Mouse (Mus musculus) c-Kit-negative CD71-positive TER-119-positive erythroid progenitor cells, embryonic 14.5 days (primary cell): ENCODE results near the gene Fxyd3.

ENCODE experiments used
- DNase-seq: peaks from one replicate; pipeline ENCODE4 v3.0.0-alpha.2; 2013; ENCODE audit warnings: low read depth, low spot score

The Fxyd3 gene

GRCm38 (mm10) chr7:31076492-31076891 lies at the start of gene Fxyd3:
Gene Fxyd3 (minus strand): TSS chr7:31076704.
- DNase-seq, result no peak

GRCm38 (mm10) chr7:31125116-31125515 lies 48.6 kb upstream of the Fxyd3 start:
- DNase-seq, result no peak

- DNase-seq, result no peak
Measured at GRCm38 (mm10) chr7:31124381-31124780, 47.9 kb upstream of the Fxyd3 start.

- no peak for DNase-seq
Measured at GRCm38 (mm10) chr7:31123697-31124096, 47.2 kb upstream of the Fxyd3 start.

GRCm38 (mm10) chr7:31122641-31123631 lies 46.4 kb upstream of the Fxyd3 start:
- DNase-seq, result no peak

- DNase-seq, result no peak
Measured at GRCm38 (mm10) chr7:31119556-31119955, 43.1 kb upstream of the Fxyd3 start.

GRCm38 (mm10) chr7:31118486-31118885 lies 42.0 kb upstream of the Fxyd3 start:
- DNase-seq, result no peak

- no peak for DNase-seq
Measured at GRCm38 (mm10) chr7:31117465-31117864, 41.0 kb upstream of the Fxyd3 start.

GRCm38 (mm10) chr7:31116721-31117145 lies 40.2 kb upstream of the Fxyd3 start:
- no peak for DNase-seq

GRCm38 (mm10) chr7:31115587-31116043 lies 39.1 kb upstream of the Fxyd3 start:
- DNase-seq, result no peak

GRCm38 (mm10) chr7:31115182-31115581 lies 38.7 kb upstream of the Fxyd3 start, which contains the start of gene Hpn:
Gene Hpn (minus strand): TSS chr7:31115290.
- no peak for DNase-seq

- DNase-seq, result no peak
Measured at GRCm38 (mm10) chr7:31114646-31115045, 38.1 kb upstream of the Fxyd3 start.

- no peak for DNase-seq
Measured at GRCm38 (mm10) chr7:31113800-31114199, 37.3 kb upstream of the Fxyd3 start.

GRCm38 (mm10) chr7:31112036-31112435 lies 35.5 kb upstream of the Fxyd3 start:
- no peak for DNase-seq

- no peak for DNase-seq
Measured at GRCm38 (mm10) chr7:31110861-31111385, 34.4 kb upstream of the Fxyd3 start.

- DNase-seq, result no peak
Measured at GRCm38 (mm10) chr7:31109796-31110195, 33.3 kb upstream of the Fxyd3 start.

GRCm38 (mm10) chr7:31109091-31109490 lies 32.6 kb upstream of the Fxyd3 start:
- DNase-seq, result no peak

- no peak for DNase-seq
Measured at GRCm38 (mm10) chr7:31107781-31108180, 31.3 kb upstream of the Fxyd3 start.

- DNase-seq, result no peak
Measured at GRCm38 (mm10) chr7:31106166-31106565, 29.7 kb upstream of the Fxyd3 start.

- DNase-seq, result no peak
Measured at GRCm38 (mm10) chr7:31105061-31105768, 28.7 kb upstream of the Fxyd3 start.

- DNase-seq, result no peak
Measured at GRCm38 (mm10) chr7:31100786-31101185, 24.3 kb upstream of the Fxyd3 start.

- DNase-seq, result no peak
Measured at GRCm38 (mm10) chr7:31099612-31099982, 23.1 kb upstream of the Fxyd3 start.
